Mouse (Mus musculus) spleen, postnatal 14 days (tissue): ENCODE data around the gene Fdx1l.
"Not testable (repeated sequence)": the region's sequence is repeated elsewhere in the genome, so short reads cannot be mapped to it uniquely, and the experiment has no call there.

ENCODE experiments used
- DNase-seq, 2 experiments: peaks; one replicate each; pipeline ENCODE4 v3.0.0; 2021 to 2022; ENCODE audit warnings: low spot score in 2 of 2

Fdx1l gene

DNA sequence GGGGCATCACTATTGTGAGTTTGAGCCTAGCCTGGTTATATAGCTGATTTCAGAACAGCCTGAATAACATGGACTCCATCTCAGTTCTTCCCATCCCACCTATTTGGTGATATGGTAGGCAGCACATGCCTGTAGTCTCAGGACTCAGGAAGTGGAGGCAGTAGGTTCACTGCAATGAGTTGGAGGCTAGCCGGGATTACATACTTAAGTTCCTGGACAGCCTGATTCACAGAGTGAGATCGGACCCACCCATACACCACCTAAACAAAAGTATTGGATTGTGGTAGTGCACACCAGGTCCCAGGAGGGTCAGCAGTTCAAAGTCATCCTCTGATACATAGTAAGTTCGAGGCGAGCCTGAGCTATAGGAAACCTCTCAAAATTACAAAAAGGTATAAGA, 773 bp downstream of the Fdx1l start:
- no peak for DNase-seq

DNA sequence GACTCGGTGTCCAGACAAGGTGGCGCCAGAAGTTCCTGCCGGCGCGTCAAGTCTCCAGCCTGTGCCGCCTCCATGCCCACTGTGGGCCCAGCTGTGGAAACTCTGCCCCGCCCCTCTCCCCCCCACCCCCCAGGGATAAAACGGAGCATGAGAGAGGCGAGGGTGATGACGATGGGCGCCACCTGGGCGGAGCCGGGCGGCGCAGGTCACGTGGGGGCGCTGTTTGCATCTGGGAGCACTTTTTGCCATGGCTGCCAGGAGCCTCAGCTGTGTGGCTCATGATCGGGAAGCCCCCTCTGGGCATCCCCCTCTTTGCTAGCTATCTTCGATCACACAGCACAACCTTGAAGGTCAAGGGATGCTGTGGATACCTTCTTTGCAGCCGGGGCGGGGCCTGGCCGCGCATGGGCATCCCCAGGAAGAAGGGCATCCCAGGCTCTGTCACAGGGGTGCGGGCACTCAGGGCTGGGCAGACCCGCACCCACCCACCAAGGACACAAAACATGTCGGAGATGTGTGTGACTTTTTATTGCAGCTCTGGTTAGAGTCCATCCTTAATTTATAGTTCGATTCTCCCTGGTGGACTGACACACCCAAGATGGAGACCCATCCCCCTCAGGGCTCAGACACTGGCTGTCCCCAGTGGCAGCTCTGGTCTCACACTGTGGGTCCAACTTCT, 6.3 kb downstream of the Fdx1l start, which contains the start of gene Zglp1:
Zglp1 (minus strand) TSS at position 88 of the 679 bp plus-strand sequence.
- no peak for DNase-seq

GRCm38 (mm10) chr9:21062928-21063327, 10.5 kb downstream of the Fdx1l start:
- no peak for DNase-seq

DNA sequence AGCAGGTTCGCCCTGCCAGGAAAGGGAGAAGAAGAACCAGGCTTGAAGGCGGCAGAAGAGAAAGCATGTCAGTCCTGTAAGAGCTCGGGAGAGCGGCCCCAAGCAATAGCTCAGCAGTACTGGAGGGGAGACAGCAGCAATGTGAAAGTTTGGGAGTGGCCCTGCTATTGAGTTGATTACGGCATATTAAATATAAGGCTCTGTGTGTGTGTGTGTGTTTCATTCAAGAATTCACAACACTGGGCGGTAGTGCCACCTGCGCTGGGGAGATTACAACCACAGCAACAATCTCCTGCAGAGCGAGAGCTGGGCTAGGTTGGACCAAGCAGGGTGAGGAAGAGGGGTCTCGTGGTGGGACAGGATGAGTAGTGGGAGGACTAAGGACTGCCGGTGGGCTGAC, 21.8 kb downstream of the Fdx1l start:
- DNase-seq = no peak

- no peak for DNase-seq
Measured at GRCm38 (mm10) chr9:21045235-21045634, 28.2 kb downstream of the Fdx1l start.

DNA sequence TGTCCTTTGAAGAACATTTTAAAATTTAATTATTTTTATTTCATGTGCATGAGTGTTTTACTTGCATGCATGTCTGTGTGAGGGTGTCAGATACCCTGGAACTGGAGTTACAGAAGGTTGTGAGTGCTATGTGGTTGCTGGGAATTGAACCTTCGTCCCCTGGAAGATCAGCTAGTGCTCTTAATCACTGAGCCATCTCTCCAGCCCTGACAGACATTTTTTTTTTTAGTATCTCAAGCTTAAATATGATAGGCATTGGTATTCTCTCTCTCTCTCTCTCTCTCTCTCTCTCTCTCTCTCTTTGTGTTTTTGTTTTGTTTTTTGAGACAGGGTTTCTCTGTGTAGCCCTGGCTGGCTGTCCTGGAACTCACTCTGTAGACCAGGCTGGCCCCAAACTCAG, 28.6 kb downstream of the Fdx1l start:
- not testable (repeated sequence) for DNase-seq

GRCm38 (mm10) chr9:21043563-21043962, 29.9 kb downstream of the Fdx1l start:
- no peak for DNase-seq

- DNase-seq = no peak
Measured at GRCm38 (mm10) chr9:21041308-21041707, 32.1 kb downstream of the Fdx1l start.

GRCm38 (mm10) chr9:21039779-21040178, 33.6 kb downstream of the Fdx1l start:
- no peak for DNase-seq

- no peak for DNase-seq
Measured at GRCm38 (mm10) chr9:21037481-21037891, 35.9 kb downstream of the Fdx1l start.

GRCm38 (mm10) chr9:21036666-21037065, 36.7 kb downstream of the Fdx1l start:
- no peak for DNase-seq

DNA sequence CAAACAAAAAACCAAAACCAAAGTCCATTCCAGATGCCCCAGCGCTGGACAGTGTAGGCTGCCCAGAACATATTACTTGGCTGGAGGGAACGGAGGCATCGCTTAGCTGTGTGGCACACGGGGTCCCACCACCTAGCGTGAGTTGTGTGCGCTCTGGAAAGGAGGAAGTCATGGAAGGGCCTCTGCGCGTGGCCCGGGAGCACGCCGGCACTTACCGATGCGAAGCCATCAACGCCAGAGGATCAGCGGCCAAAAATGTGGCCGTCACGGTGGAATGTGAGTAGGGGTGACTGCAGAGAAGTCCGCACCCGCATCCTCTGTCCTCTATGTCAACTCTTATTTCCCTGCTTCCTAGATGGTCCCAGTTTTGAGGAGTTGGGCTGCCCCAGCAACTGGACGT, 37.3 kb downstream of the Fdx1l start:
- no peak for DNase-seq

DNA sequence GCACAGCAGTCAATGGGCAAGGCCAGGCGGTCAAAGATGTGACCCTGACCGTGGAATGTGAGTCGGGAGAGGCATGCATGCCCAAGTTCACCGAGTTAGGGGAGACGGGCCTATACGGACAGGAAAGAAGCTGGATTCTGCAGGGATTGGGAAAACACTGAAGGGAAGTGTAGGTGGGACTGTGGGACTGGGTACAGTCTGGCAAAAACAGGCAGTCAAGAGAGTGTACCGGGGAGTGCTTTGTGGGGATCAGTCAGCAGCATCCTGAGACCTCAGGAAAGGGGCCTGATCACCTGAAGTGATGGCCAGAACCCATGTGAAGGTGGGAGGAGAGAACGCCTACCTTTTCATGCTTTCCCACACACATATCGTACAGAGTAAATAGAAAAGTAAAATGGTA, 37.8 kb downstream of the Fdx1l start:
- no peak for DNase-seq

GRCm38 (mm10) chr9:21034481-21035085, 38.8 kb downstream of the Fdx1l start:
- no peak for DNase-seq

GRCm38 (mm10) chr9:21033136-21033535, 40.3 kb downstream of the Fdx1l start:
- peak; percentile 79 to 84 for DNase-seq

DNA sequence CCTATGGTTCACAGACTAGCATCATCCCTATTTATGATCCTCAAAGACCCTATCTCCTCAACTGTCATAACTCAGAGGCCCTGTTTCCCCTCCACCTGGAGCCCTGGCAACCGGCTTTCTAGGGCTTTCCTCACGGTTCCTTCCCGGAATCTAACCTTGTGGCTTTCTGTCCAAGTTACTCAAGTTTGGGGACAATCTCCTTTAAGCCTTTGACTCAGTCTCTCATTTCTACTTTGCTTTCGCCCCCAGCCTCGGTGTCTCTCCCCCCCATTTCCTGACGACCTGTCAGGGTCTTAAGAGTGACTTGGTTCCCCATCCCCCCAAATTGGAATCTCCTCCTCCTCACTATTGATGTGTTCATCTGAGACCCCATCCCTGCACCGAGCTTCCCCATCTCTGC, 40.9 kb downstream of the Fdx1l start:
- no peak for DNase-seq

DNA sequence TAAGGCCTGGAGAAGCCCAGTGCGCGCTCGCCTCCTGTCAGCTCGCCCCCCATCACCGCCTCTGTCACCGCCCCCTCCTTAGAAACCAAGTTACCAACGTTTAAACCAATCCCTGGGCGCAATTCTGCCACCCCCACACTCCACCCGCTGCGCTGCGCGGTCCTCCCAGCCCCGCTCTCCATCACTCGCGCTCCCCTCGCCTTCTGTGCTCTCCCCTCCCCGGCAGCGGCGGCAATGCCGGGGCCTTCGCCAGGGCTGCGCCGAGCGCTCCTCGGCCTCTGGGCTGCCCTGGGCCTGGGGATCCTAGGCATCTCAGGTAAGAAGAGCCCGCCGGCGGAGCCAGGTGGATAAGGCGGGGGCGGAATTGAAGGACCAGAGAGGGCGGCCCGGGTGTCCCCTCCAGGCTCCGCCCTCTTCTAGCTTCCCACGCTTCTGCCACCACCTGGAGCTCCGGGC, 41.5 kb downstream of the Fdx1l start, which contains the start of gene Icam5:
Icam5 (plus strand) TSS at position 178 of the 456 bp plus-strand sequence.
- no peak for DNase-seq

DNA sequence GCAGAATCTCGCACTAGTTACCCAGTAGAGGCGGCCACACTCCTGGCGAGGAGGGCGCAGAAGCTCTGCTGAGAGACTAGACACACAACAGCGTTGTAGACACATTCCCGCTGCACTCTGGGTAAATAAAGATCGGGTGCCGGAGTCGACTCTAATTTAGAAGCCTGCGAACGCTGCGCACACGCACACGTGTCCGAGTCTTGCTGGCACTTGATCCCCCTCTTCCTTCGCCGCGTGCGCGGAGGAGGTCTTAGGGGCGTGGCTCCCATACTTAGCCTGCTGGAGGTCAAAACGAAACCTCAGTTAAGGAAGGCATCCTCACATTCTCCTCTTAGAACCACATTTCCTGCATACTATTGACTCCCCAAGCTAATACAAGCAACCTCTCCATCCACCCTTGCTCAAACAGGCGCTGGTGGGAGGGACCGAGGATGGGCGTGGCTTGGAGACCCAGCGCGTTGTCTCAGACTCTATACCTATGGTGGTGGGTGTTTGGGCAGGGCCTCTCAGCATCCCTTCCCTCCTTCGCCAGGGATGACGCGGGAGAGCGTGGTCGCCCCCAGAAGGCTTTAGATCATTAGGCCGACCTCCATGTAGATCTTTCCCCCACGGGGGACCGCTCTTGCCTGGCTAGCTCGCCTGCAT, 42.0 kb downstream of the Fdx1l start:
- peak; percentile 43 to 51 for DNase-seq

DNA sequence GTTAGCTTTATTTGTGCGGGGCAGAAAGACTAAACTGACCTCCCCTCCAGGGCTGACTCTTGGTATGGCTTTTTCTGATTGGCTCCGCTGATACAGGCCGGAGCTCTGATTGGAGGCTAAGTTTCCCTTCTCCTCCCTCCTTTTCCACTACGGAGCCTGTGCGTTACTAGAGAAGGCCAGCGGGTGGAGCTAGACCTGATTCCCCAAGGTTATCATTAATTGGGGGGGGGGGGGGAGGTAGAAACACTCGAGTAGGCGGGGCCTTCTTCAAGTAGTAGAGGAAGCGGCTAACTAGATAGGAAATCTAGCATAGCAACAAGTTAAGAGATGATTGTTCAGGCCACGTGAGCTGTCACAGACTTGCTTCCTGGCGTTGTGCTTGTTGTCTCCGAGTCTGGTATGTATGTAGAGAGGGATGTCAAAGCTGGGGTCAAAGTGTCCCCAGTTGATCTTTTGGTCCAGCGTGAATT, 42.6 kb downstream of the Fdx1l start:
- DNase-seq = peak; percentile 83 to 86

DNA sequence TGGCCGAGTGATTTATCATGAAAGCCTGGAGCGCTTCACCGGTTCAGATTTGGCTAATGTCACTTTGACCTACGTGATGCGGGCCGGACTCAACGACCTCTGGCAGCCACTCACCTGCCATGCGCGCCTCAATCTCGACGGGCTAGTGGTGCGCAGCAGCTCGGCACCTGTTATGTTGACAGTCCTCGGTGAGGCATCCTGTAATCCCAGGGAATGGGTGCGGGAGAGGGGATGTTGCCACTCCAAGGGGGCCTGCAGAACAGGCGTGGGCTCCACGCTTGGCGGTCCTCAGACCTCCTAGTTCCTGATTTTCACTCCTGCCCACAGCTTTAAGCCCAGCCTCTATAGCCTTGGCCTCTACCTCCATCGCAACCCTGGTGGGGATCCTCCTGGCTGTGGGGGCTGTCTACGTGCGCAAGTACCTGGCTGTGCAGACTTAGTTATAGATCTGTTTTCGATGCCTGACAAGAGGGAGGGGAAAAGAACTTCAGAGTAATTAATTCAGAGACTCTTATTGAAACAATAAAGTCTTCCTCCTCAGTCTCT, 43.3 kb downstream of the Fdx1l start:
- peak in 1 of 2 experiments; percentile 35 for DNase-seq

GRCm38 (mm10) chr9:21029291-21030054, 43.9 kb downstream of the Fdx1l start, which contains the start of gene Icam4:
Icam4 (plus strand) TSS chr9:21029373.
- peak; percentile 75 to 84 for DNase-seq
